Mouse (Mus musculus): ENCODE data around the gene Fam69b.

Fam69b gene

DNA sequence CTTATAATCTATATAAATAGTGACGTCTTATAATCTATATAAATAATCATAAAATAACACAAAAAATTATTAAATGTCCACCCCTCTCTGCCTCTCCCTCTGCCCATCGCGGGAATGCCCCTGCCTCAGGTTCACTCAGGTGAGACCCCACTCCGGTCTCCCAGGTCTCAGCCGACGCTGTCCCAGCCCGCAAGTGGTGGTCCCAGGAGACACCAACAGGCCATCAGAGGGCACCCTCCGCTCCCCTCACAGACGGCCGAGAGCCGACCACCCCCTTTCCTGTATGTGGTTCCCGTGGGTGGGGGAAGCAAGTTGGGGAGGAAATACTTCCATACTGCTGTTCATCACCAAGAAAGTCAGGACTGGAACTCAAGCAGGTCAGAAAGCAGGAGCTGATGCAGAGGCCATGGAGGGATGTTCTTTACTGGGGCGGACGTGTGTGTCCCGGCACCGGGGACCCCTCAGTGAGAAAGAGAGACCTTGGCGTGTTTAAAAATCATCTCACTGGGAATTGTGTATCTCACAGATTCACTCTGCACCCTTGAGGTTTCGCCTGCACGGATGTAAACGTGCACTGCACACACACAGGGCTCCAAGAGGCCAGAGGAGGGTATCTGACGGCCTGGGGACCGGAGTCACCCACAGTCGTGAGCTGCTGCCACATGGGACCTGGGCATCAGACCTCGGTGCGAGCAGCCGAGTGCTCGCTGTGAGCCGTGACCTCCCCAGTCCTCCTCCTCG lies 33.7 kb downstream of the Fam69b start:
- no peak for DNase-seq (ENCODE audit: low spot score in 2 of 2)

DNA sequence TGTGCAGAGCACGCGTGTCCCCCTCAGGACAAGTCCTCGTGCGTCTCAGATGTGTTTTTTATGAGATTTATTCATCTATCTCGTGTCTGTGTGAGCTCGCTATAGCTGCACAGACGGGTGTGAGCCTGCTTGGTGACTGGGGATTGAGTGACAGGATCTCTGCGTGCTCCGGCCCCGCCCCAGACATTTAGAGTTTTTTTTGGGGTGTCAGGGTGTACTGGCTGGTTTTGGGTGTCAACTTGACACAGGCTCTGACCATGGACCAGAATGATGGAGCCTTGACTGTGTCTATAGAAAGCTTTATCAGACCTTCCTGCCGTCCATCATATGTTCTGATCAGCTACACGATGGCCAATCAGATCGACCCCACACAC lies 34.2 kb downstream of the Fam69b start:
- no peak for DNase-seq (ENCODE audit: low spot score in 2 of 2)

DNA sequence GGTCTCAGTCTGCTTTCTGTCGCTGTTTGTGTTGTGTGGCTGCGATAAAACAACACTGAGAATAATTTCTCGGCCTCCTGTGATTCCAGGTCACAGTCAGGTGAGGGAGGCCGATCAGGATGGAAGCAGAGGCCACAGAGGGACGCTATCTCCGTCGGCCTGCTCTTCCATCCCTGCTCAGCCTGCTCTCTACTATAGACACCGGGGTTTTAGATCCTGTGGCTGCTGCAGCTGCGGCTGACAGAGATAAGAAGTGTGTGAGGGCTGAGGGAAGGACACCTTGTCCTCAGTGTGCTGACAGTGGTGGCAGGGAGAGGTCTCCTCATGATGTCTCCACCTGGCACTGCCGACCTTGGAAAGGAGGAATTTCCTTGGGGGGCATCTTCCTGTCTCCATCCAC lies 34.9 kb downstream of the Fam69b start:
- DNase-seq (ENCODE audit: low spot score in 2 of 2): no peak

DNA sequence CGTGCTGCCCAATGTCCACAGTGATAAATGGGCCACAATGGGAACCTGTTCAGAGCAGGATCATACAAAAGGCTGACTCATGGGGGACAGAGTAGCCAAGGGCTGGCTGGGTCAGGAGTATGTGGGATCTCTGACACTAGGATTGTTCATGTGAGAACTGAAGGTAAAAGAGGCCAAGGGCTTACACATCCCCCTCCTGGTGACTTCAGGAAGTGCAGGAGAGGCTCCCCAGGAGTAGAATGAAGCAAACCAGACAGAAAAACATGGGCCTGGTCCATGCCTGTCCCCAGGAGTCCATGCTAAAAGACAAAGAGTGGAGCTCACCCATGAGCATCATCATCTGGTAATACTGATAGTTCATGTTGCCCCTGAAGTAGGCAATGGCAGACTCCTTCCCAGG lies 35.3 kb downstream of the Fam69b start:
- peak; percentile 38 to 49 for DNase-seq (ENCODE audit: low spot score in 2 of 2)

DNA sequence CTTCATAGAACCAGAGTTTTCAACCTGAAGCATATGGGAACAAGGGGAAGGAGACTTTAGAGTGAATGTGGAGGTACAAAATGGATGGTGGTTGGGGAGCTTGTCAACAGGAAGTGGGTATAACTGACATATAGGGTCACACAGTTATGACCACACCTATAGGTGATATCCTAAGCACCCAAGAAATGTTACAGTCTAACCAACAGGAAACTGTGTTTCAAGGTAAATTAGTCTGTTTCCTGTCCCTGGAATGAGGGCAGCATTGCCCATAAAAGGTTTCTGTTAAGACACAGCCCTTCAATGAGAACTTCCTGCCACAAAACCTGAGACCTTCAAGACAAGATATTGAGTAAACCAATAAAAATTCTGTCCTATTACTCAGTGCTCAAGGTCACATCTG lies 40.5 kb downstream of the Fam69b start:
- DNase-seq (ENCODE audit: low spot score in 2 of 2): no peak

DNA sequence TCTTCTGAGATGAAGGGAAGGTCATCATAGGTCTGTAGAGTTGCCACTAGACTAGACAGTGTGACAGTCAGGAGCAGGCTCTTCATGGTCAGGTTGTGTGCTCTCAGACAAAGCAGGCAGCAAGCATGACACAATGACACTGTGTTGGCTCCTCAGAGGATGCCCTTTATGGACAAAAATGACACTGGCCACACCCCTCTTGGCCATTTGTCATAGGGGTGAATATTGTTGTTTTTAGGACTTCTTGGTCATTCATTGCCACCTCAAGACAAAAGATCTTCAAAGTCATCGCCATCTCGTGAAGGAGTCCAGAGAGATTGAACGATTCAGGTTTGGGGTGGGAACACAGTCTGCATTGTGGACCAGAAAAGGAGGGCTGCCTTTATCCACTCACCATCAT lies 42.9 kb downstream of the Fam69b start, which contains the start of gene Lcn4:
TSS of gene Lcn4 (minus strand) at position 101 of the 400 bp plus-strand sequence.
- no peak for DNase-seq (ENCODE audit: low spot score in 2 of 2)

Measured in urinary bladder, postnatal 36 days (tissue).